ENCODE assay signal across 14 mouse cellular contexts in the genomic region with DNA sequence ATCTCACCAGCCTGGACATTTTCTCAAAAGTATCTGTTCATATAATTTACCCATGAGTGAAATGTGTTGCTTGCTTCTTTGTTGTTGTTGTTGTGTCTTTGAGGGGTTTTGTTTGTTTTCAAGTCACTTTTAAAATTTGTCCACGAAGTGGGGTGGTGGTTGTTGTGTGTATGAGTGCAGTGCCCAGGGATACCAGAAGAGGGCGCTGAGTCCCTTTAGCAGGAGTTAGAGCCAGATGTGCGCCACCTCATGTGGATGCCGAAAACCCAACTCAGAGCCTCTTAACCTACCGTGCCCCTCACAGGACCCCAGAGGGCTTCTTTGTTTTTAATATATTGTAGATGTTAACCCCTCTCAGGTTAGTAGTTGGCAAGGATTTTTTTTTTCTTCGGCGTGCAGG. TPM values are rescaled to one million over a fixed set of nuclear protein-coding genes. Genes with fewer than 3 reads are reported as not detected.
DNase-seq lines count a peak whose midpoint lies in the region; ATAC-seq and TF ChIP-seq lines count a peak whose summit lies in the region.
"Had no signal": no experiment of that assay in that cellular context is flagged by ENCODE, and none has a peak within 500 bp of the region (broad histone marks: within the 10 kb centered on the region; RNA-seq: fewer than 3 reads in every experiment).

No protein-coding gene starts in this region.

- H3K4me3 ChIP-seq in lung, embryonic 14.5 days (ENCODE audit: low read depth, low read length) = no peak overlapping the region
- H3K4me3 ChIP-seq in lung, adult 2 months (replicated peaks; ENCODE audit: extremely low read depth, low read depth, low read length) = no peak overlapping the region
- H3K4me3 ChIP-seq in stomach, postnatal 0 days (ENCODE audit: low read depth, low read length) = no peak overlapping the region
- H3K4me3 ChIP-seq in cerebellum, adult 2 months (replicated peaks; ENCODE audit: insufficient read depth, low read depth, low read length) = no peak overlapping the region
- H3K4me3 ChIP-seq: forebrain, embryonic 10.5 days; intestine, embryonic 15.5 days; limb, embryonic 13.5 days had no signal

- no peak for TF ChIP-seq EP300 in stomach, postnatal 0 days (optimal IDR thresholded peaks at IDR 0.05)

- 0 out of 2 replicates have a peak, but pooled peaks cover 4% of the 10 kb centered on the region for H3K36me3 ChIP-seq in lung, embryonic 14.5 days (ENCODE audit: insufficient read depth)
- no peaks in the 10 kb centered on the region for H3K36me3 ChIP-seq in stomach, postnatal 0 days (ENCODE audit: control insufficient read depth, insufficient read depth, low read length)
- H3K36me3 ChIP-seq: intestine, embryonic 15.5 days had no signal

- no peak for TF ChIP-seq POLR2A in lung, adult 2 months (IDR thresholded peaks at IDR 0.05; ENCODE audit: borderline replicate concordance, extremely low read depth, low read depth, low read length)
- TF ChIP-seq POLR2A in cerebellum, adult 2 months (IDR thresholded peaks at IDR 0.05; ENCODE audit: borderline replicate concordance, insufficient read depth, low read length) = no peak

- TF ChIP-seq CTCF in lung, embryonic 14.5 days (IDR thresholded peaks at IDR 0.05; ENCODE audit: low read depth) = peak; percentile 49
- no peak; the same call in 1 of the 2 replicates for TF ChIP-seq CTCF in lung, adult 2 months (IDR thresholded peaks at IDR 0.05; ENCODE audit: insufficient read depth, low read length)
- peak; percentile 41 for TF ChIP-seq CTCF in stomach, postnatal 0 days (IDR thresholded peaks at IDR 0.05; ENCODE audit: low read depth)
- TF ChIP-seq CTCF in cerebellum, adult 2 months (IDR thresholded peaks at IDR 0.05; ENCODE audit: borderline replicate concordance, insufficient read depth, low read depth, low read length) = no peak

- ATAC-seq in CD4-positive, CD25-positive, alpha-beta regulatory T cell, adult 4 months = no peak
- ATAC-seq in lung, embryonic 14.5 days (ENCODE audit: insufficient read depth) = no peak
- no peak for ATAC-seq in stomach, postnatal 0 days (ENCODE audit: low FRiP score, low TSS enrichment)
- ATAC-seq: intestine, embryonic 15.5 days had no signal

- H3K4me2 ChIP-seq in lung, embryonic 14.5 days = no peak overlapping the region
- H3K4me2 ChIP-seq in stomach, postnatal 0 days (replicated peaks; ENCODE audit: low read depth) = no peak overlapping the region
- H3K4me2 ChIP-seq: intestine, embryonic 15.5 days; limb, embryonic 13.5 days had no signal

- WGBS in lung, embryonic 14.5 days = 85% methylated on average over 7 of the region's 7 CpGs
- WGBS in lung, adult 2 months = 86% methylated on average over 7 of the region's 7 CpGs
- 87% methylated on average over 7 of the region's 7 CpGs for WGBS in stomach, postnatal 0 days
- 84% methylated on average over 7 of the region's 7 CpGs for WGBS in cerebellum, adult 2 months

- DNase-seq in CD4-positive, CD25-positive, alpha-beta regulatory T cell, adult 2 months (ENCODE audit: low read depth, low spot score) = peak; percentile 63
- DNase-seq in lung, embryonic 14.5 days = no peak
- no peak for DNase-seq in lung, adult 2 months
- peak; percentile 46 for DNase-seq in WW6 (ENCODE audit: low read depth, low spot score)
- no peak for DNase-seq in stomach, postnatal 0 days (ENCODE audit: low spot score)
- DNase-seq in cerebellum, postnatal 10 days = no peak
- no peak for DNase-seq in cerebellum, adult 2 months
- DNase-seq: embryo, embryonic 11 days; heart, postnatal 10 days; retina, postnatal 1 day had no signal

- H3K4me1 ChIP-seq in lung, embryonic 14.5 days (ENCODE audit: insufficient read depth) = no peaks in the 10 kb centered on the region
- no peaks in the 10 kb centered on the region for H3K4me1 ChIP-seq in lung, adult 2 months (ENCODE audit: control insufficient read depth, insufficient read depth, low read length)
- H3K4me1 ChIP-seq in stomach, postnatal 0 days (replicated peaks; ENCODE audit: control insufficient read depth, insufficient read depth) = no peaks in the 10 kb centered on the region
- no peaks in the 10 kb centered on the region for H3K4me1 ChIP-seq in cerebellum, adult 2 months (ENCODE audit: control insufficient read depth, insufficient read depth, low read length)
- H3K4me1 ChIP-seq: intestine, embryonic 15.5 days had no signal

- no peaks in the 10 kb centered on the region for H3K9me3 ChIP-seq in lung, embryonic 14.5 days (ENCODE audit: low read depth, low read length)
- no peaks in the 10 kb centered on the region for H3K9me3 ChIP-seq in stomach, postnatal 0 days (ENCODE audit: control insufficient read depth, low read length)
- H3K9me3 ChIP-seq: intestine, embryonic 15.5 days; limb, embryonic 13.5 days had no signal

- no peak overlapping the region for H3K27ac ChIP-seq in lung, embryonic 14.5 days (ENCODE audit: low read depth)
- no peak overlapping the region for H3K27ac ChIP-seq in stomach, postnatal 0 days (replicated peaks)
- H3K27ac ChIP-seq in cerebellum, adult 2 months (ENCODE audit: insufficient read depth, low read length) = no peak overlapping the region
- H3K27ac ChIP-seq: forebrain, embryonic 10.5 days; intestine, embryonic 15.5 days; limb, embryonic 13.5 days had no signal

- no peak overlapping the region for H3K9ac ChIP-seq in lung, embryonic 14.5 days
- H3K9ac ChIP-seq in stomach, postnatal 0 days (ENCODE audit: low read length) = no peak overlapping the region
- H3K9ac ChIP-seq: intestine, embryonic 15.5 days; limb, embryonic 13.5 days had no signal

- no peaks in the 10 kb centered on the region for H3K27me3 ChIP-seq in lung, embryonic 14.5 days (ENCODE audit: insufficient read depth, low read length)
- no peaks in the 10 kb centered on the region for H3K27me3 ChIP-seq in stomach, postnatal 0 days (ENCODE audit: control insufficient read depth, insufficient read depth, low read length)
- no peaks in the 10 kb centered on the region for H3K27me3 ChIP-seq in cerebellum, adult 2 months (ENCODE audit: control insufficient read depth, insufficient read depth, low read length)
- H3K27me3 ChIP-seq: intestine, embryonic 15.5 days; limb, embryonic 13.5 days had no signal

RNA-seq across cellular contexts. Expression of gene Hadh, which starts 59.7 kb away (rescaled TPM):
- 10 to 100 TPM; 78.8 to 91.6 TPM for polyA plus RNA-seq in CD4-positive, CD25-positive, alpha-beta regulatory T cell, adult 4 months (2017; shearing (Covaris generic))
- 113 and 115 TPM in 2 replicates for polyA plus RNA-seq in lung, embryonic 14.5 days (2014; fragmentation: Nextera tagmentation; extraction: Ambion mirVana)
- 79.7 and 113 TPM in 2 replicates for polyA plus RNA-seq in lung, adult 2 months (2012; rRNA removed)
- 172 and 176 TPM in 2 replicates for polyA plus RNA-seq in stomach, postnatal 0 days (2015; fragmentation: Nextera tagmentation; extraction: Ambion mirVana)
- 39.6 and 40.5 TPM in 2 replicates for polyA plus RNA-seq in cerebellum, adult 2 months (2012; rRNA removed)

Comparison
In these comparisons a context has a peak if more than half of its experiments do, and no peak if none do; other contexts are left out.
1. CTCF ChIP-seq: peak in lung, embryonic 14.5 days (single experiment) and stomach, postnatal 0 days (single experiment); none in lung, adult 2 months (single experiment) and cerebellum, adult 2 months (single experiment).
2. DNase-seq: peak in CD4-positive, CD25-positive, alpha-beta regulatory T cell, adult 2 months (single experiment) and WW6 (single experiment); none in lung, embryonic 14.5 days (single experiment), lung, adult 2 months (single experiment), stomach, postnatal 0 days (single experiment), cerebellum, postnatal 10 days (0 of 2) and cerebellum, adult 2 months (0 of 2).